Mouse (Mus musculus) B cell, adult 2 months (primary cell): ENCODE results near the gene Mief1.

Experiments used
- DNase-seq, 2 experiments: peaks; one replicate each; pipeline ENCODE4 v3.0.0; 2022

The Mief1 gene

DNA sequence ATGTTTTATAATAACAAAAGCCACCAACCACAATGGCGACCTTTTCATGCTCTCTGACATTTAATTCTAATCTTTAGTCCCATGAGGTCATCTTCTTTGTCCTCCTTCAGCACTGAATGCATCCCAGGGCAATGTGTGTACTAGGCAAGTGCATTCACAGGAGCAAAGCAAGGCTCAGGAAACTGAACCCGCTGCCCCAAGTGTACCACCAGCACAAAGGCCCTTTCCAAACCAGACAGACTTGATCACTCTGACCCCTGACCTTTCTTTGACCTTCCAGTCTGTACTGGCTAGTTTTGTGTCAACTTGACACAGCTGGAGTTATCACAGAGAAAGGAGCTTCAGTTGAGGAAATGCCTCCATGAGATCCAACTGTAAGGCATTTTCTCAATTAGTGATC is 1.5 kb upstream of the Mief1 start:
- DNase-seq = no peak

DNA sequence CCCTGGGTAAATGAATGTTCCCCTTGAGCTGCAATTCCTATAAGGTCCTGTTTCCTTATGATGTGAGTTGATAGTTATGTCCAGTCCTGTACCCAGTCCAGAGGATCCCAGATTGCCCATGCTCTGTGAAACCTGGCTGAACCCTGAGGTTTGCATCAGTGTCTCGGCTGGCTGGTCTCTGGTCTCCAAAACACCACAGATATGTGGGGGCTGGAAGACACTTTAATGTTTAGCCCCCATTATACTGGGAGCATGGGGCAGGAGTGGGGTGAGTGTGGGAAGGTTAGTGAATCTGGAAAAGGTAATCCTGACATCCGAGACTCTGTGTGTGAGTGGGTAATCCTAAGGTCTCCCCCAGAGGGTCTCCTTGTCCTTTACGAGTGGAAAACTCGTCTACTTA is 765 bp upstream of the Mief1 start:
- no peak for DNase-seq

DNA sequence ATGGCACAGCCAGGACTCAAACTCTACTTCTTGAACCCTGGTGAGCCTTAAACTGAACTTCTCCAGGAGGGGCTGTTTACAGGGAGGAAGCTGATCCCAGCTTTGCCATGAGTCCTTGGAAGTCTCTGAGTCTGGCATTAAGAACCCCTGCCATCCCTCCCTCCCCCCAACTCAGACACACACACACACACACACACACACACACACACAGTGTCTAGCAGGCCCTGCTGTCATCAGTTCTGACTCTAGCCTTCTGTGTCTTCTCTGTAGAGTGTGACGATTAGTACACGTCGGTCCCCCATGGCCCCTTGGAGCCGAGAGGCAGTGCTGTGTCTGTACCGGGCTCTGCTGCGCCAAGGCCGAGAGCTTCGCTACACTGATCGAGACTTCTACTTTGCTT is 1.7 kb downstream of the Mief1 start, which contains the start of gene AC140267.1:
TSS of gene AC140267.1 (plus strand) at position 301 of the 400 bp plus-strand sequence.
- no peak for DNase-seq

DNA sequence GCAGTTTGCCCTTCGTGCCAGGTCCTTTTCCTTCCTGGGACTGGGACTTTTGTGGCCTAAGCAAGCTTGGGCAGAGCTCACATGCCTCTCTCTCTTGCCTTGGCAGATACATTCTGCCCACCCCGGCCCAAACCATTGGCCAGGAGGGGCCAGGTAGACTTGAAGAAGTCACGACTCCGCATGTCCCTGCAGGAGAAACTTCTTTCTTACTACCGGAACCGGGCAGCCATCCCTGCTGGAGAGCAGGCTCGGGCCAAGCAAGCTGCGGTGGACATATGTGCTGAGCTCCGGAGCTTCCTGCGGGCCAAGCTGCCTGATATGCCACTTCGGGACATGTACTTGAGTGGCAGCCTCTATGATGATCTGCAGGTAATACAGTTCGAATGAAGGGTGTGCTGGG is 14.3 kb downstream of the Mief1 start:
- DNase-seq = no peak

DNA sequence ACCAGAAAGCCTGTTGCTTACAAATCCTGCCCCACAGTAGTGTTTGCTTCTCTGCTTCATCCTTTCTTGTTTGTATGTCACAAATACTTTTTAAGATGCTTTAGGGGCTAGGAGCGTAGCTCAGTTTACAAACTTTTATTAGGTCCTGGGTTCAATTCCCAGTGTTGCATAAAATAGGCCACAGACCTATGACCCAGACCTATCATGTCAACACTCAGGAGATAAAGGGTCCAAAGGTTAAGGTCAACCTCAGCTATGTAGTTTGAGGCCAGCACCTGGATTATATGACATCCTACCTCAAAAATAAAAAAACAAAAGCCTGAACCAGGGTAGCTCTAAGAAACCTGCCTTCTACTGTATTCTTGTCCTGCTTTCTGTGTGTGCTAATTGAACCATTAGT is 14.8 kb downstream of the Mief1 start:
- DNase-seq = no peak

DNA sequence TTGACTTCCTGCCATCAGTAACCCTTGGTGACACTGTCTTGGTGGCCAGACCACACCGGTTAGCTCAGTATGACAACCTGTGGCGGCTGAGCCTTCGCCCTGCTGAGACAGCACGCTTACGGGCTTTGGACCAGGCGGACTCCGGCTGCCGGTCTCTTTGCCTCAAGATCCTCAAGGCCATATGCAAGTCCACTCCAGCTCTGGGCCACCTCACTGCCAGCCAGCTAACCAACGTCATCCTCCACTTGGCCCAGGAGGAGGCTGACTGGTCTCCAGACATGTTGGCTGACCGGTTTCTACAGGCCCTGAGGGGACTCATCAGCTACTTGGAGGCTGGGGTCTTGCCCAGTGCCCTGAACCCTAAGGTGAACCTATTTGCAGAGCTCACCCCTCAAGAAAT is 15.9 kb downstream of the Mief1 start:
- no peak for DNase-seq

DNA sequence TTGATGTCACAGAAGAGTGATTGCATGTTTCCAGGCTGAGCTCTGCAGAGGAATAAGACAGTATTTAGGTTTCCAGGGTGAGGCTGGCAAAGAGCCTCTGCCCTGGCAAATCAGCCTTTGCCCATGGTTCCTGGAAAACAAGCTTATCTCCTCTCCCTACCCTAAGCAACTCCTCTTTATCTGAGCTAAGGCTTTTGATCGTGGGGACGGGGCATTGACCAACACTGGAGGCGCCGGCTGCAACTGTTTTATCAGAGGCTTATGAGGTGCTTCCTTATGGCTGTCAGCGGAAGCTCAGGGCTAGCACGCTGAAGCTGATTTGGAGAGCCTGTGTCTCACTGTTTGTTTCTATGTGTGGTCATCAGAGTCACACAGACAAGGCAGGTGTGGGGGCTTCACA is 16.8 kb downstream of the Mief1 start:
- no peak for DNase-seq

DNA sequence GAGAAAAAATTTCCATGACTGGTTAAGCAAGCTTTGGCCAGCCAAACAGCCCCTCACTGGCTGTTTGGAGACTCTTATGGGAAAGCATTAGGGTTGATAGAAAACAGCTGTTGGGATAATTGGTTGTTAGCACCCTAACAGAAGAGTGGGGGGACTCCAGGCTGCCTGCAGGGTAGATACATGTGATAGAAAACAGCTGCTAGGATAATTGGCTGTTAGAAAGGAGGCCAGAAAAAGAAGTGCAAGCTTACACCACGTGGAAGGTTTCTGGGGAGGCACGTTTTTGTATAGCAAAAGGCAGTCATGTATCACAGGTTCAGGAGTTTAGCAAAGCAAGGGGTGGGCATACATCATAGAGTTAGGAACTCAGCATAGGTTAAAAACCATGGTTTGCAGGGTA is 19.7 kb downstream of the Mief1 start:
- DNase-seq = no peak

DNA sequence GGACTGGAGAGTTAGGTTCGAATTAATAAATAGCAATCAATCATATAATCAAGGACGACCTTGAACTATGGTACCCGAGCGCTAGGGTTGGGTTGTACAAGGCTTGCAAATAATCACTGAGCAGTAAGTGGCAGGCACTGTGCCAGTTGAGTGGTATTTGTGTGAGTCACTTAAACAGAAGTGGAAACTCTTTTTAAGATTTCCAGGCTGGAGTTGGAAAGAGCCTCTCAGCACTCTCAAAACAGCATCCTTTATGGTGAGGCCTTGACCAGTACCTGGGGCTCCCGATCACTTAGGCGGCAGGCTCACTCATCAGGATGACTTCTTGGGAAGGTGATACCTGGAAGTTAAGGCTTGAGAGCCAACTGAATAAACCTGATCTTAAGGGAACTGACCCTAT is 20.4 kb downstream of the Mief1 start:
- DNase-seq = no peak

DNA sequence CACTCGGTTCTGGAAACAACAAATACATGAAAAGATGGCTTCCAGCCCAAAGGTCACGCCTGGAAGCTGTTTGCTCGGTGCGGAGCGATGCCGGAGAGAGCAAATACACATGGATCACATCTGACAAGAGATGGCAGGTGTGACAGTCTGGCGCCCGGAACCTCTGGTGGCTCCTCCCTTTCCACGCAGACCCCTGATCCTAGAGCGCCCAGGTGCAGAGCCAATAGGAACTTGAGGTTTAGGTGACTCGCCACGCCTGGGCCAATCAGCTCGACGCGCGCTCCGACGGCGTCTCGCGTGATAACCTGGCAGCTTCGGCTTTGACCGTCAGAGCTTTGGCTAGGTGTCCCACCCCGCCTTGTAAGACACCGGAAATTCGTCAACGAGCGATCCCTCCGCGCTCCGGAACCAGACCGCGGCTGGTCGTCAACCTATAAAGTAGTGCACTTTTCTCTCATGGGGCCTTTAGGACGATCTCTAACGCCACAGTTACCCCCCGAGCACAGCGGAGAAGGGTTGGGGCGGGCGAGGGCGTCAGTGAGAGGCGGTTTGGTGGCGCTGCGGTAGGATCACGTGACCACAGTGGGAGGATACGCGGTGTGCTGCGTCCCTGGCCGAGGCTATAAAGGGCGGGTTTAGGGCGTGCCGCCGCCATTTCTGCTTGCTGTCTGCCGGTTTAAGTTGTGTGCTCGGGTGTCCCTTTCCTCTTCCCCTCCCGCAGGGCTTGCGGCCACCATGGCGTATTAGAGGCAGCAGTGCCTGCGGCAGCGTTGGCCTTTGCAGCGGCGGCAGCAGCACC is 21.2 kb downstream of the Mief1 start, which contains the start of gene Atf4:
TSS of gene Atf4 (plus strand) at position 338 of the 799 bp plus-strand sequence.
- DNase-seq = peak; percentile 96

DNA sequence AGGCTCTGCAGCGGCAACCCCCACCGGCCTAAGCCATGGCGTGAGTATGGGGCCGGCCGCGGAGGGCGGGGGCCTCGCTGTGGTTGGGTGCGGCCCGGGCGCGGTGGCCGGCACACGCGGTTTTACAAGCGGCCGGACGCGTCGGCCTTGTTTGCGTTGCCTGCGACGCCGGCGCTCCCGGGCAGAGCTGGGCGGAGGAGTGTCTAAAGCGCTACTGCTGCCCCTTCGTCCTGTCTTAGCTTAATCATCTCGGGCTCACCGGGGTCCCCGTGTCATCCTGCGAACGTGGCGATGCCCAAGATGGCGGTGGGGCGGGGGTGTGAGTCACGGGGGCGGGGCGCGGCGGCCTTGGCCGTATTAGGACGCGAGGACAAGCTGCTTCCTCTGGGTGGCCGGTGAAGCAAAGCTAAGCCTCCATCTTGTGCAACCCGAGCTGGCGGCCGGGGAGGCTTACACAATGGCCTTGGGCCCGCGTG is 21.9 kb downstream of the Mief1 start:
- DNase-seq = peak; percentile 87 to 88

DNA sequence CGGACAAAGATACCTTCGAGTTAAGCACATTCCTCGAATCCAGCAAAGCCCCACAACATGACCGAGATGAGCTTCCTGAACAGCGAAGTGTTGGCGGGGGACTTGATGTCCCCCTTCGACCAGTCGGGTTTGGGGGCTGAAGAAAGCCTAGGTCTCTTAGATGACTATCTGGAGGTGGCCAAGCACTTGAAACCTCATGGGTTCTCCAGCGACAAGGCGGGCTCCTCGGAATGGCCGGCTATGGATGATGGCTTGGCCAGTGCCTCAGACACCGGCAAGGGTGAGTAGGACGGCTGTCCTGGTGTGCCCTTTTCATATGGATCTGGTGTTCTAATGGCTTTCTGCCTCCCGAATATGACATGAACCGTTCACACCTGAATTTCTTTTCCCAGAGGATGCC is 22.4 kb downstream of the Mief1 start:
- no peak for DNase-seq

DNA sequence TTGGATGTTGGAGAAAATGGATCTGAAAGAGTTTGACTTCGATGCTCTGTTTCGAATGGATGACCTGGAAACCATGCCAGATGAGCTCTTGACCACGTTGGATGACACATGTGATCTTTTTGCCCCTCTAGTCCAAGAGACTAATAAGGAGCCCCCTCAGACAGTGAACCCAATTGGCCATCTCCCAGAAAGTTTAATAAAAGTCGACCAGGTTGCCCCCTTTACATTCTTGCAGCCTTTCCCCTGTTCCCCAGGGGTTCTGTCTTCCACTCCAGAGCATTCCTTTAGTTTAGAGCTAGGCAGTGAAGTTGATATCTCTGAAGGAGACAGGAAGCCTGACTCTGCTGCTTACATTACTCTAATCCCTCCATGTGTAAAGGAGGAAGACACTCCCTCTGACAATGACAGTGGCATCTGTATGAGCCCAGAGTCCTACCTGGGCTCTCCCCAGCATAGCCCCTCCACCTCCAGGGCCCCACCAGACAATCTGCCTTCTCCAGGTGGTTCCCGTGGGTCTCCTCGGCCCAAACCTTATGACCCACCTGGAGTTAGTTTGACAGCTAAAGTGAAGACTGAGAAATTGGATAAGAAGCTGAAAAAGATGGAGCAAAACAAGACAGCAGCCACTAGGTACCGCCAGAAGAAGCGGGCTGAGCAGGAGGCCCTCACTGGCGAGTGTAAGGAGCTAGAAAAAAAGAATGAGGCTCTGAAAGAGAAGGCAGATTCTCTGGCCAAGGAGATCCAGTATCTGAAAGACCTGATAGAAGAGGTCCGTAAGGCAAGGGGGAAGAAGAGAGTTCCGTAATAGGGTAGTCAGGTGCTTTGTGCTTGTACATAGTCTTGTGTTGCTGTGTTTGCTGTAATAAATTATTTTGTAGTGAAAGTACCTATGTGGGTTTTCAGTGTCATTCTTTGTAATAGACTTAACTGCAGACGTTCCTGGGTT is 23.1 kb downstream of the Mief1 start:
- peak; percentile 40 for DNase-seq

DNA sequence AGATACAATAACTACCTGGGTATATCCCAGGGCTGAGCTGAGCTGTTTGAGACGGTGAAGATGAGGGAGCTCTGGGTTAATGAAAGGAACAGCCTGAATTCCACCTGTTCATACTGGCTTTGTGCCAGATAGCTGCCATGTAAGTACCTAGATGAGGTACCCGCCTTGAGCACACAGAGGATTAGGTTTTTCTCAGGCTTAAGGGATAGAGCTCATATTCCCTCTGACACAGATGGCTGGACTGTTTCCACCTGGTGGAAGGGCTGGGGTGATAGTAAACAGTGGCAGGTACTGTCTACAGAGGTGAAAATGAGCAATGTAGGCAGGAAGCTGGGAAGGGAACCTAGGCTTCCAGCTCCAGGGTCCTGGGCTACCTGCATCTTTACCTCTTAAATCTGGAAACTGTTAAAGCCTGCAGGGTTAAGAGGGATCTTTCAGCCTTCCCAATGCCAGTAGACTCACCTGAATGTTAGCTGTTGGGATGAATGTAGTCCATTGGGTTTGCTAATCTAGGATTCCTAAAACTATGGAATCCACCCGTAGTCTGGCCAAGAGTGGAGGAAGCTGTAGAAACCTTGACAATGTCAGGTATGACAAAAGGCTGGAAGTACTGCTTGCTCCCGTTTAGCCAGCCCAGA is 23.9 kb downstream of the Mief1 start:
- DNase-seq = peak; percentile 39 to 43

DNA sequence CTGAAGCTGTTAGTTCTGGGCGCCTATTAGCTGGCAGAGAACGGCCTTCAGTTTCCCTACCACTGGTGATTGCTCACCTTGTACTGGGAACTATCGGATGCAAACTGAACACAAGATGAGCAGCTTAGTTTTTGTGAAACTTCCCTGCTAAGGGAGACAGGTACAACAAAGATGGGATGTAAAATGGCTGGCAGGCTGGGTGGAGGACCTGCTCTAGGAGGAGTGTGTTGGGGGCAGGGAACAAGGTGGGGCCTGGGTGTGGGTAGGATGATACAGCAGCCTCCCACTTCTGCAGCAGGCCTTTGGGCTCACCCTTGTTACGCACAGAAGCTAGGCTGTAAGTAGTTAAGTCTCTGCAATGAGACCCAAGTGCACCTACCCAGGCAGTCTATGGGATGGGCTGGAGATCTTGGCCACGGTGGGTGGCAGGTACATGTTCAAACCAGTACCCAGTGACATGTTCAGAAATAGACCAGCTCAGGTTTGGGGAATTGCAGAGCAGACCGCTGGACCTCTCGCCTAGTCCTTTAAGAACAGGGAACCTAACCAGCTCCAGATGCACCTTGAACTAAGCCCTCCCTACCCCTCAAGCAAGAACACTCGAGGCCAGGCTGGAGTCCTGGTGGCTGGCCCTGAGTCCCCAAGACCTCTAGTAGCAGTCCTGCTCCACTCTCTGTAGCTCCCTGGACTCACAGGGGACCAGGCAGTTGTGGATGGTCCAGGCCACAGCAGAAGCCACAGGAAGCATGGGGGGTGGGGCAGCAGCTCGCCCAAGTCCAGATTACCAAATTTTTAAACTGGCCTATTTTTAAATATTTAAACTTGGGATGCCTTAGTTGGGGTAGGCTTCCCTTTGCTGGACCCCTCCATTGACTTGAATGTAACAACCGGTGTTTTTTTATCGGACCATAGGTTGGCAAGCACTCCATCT is 24.7 kb downstream of the Mief1 start:
- peak; percentile 31 to 37 for DNase-seq

DNA sequence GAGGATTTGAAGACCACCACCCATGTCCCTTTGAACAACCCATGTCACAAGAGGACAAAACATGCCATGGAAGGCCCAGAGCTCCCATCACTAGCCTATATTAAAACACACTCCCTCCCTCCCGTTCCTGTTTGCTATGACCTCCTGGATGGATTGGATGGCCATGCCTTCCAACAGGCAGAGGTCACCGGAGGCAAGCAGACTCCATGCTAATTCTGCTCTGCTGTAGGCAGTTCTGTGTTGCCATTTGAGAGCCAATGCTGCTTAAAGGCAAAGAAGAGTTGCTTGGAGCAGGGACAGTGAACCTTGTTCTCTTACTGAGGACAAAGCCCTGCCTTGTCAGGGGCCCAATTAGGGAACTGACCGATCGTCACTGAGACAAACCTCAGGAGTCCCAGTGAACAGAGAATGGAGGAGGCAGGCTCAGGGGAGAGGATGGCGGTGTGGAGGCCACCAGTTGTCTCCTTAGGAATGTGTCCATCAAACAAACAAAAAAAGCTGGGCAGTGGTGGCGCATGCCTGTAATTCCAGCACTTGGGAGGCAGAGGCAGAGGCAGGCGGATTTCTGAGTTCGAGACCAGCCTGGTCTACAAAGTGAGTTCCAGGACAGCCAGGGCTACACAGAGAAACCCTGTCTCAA is 25.7 kb downstream of the Mief1 start:
- no peak for DNase-seq

DNA sequence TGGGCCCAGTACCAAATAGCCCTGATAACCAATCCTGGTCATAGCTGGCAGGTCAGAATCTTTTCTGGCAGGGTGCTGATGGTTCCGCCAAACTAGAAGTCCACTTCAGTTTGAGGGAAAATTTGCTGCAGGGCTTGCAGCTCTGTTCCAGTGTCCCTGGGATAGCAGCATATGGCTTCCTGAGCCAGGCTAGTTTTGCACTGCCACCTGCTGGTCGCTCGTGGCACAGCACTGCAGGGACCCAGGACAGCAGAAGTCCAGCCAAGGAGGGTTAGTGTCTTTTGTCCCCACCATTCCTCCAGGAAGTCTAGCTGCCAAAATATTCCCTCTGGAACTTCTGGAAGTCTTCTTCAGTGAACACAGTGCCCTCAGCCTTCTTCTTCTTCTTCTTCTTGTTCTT is 26.9 kb downstream of the Mief1 start:
- DNase-seq = peak; percentile 85 to 86

DNA sequence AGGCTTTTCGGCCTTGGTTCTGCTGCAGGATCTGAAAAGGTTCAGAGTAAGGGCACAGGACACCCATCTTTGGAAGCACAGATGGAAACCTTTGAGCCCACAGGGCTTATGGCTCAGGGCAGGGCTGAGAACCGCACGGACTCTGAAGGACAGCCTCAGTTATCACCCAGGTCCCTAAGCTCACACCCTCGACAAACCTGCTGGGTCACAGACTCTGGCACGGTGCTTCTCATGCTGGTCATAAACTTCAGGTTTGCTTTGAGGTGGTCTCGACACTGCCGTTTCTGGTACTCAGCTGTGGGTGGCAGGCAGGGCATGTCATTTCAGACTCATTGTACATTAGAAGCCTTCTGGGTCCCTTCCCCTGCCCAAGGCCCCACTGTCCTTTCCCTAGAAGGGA is 27.3 kb downstream of the Mief1 start:
- no peak for DNase-seq

DNA sequence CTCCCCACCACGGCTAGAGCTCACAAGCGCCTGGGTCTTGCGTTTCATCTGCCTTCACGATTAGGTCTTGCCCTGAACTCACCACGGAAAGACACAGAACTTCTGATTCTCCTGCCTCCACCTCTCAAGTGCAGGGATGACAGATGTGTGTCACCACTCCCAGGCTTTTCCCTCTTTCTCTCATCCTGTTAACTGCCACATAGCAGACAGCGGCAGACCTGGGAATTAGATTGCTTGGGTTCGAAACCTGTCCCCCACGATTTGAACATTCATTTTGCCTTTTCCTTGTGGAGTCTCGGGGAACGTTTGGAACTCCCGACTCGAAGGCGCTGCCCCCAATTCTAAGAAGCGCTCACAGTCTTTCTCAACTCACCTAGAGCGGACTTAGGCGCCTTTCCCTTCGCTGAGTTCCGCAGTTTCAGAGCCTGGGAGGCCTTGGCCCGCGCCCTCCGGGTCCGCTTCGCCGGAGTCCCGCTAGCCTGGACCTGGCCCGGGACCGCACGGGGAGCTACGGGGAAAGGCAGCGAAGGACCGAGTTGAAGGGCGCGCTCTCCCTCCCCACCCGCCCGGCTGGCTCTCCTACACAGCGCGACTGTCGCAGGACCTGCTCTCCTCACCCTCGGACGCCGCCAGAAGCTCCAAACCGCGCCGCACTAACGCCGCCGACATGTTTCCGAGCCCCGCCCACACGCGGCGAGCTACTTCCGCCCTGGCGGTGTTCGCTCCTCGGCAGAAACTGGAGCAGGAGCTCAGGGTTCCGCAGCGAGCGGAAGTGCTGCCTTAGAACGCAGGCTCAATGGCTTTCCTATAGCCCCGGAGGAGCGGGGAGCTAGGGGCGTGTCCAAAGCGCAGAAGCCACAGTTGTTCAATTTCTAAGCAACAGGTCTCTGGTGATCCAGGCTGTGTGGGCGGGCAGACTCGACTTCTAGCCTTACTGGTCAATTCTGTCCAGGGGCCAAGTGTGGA is 30.1 kb downstream of the Mief1 start, which contains the start of gene Rps19bp1:
TSS of gene Rps19bp1 (minus strand) at position 706 of the 966 bp plus-strand sequence.
- peak; percentile 92 for DNase-seq

DNA sequence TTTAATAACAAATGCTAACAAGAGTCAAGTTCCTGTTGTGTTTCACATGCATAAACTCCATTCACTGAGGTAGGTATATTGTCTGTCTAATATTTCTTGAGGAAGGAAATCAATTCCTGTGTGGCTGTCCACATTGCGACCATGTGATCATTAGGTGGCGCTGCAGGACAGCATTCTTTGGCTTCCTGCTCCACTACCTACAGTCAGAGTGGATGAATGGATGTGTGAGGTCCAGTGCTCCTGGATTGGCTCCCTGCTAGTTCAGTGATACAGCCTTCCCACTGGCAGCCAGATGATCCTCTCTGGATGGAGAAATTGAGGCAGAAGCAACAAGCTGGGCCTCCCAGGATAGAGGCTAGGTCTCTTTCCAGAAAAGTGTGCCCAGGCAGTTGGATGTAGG is 32.5 kb downstream of the Mief1 start:
- DNase-seq = peak; percentile 80 to 81
